Mouse (Mus musculus): ENCODE measurements around the gene Pin1rt1. TPM values are rescaled to one million over a fixed set of nuclear protein-coding genes. Genes with fewer than 3 reads are reported as not detected.

The Pin1rt1 gene
- total RNA-seq, 2 experiments from 2014 or later = not detected

Other genes starting within 250 kb of the Pin1rt1 start
- 10 to 100 TPM; 57.3 to 59.4 TPM for gene Hipk3, start 221.9 kb downstream of the Pin1rt1 start, total RNA-seq (2021)
- gene Cstf3, start 125.9 kb downstream of the Pin1rt1 start, total RNA-seq (2021) = 10 to 100 TPM; 38.6 to 43.7 TPM
- gene Tcp11l1, start 4.2 kb downstream of the Pin1rt1 start, total RNA-seq (2021) = 10 to 100 TPM; 44.6 to 48.8 TPM
- 1 to 10 TPM; 1.0 to 1.2 TPM for gene Depdc7, start 26.5 kb upstream of the Pin1rt1 start, total RNA-seq (2021)
- 10 to 100 TPM; 11.7 to 12.9 TPM for gene Qser1, start 100.4 kb upstream of the Pin1rt1 start, total RNA-seq (2021)
- under 1 TPM; 0.30 to 0.41 TPM for gene Prrg4, start 133.5 kb upstream of the Pin1rt1 start, total RNA-seq (2021)
- gene Ccdc73, start 151.4 kb upstream of the Pin1rt1 start, total RNA-seq (2021) = 1 to 10 TPM; 1.4 to 2.5 TPM

Data from left cerebral cortex, postnatal 10 days (tissue).